Mouse (Mus musculus) ES-CJ7 (cell line): Measurements from ENCODE around the gene Grn.
"Not testable (repeated sequence)": the region's sequence is repeated elsewhere in the genome, so short reads cannot be mapped to it uniquely, and the experiment has no call there.

Experiments
- DNase-seq: peaks from one replicate; pipeline ENCODE4 v3.0.0; 2011; ENCODE audit warnings: low read depth, low spot score

Grn gene

GRCm38 (mm10) chr11:102401898-102402500, 28.1 kb upstream of the Grn start:
- DNase-seq, result no peak

GRCm38 (mm10) chr11:102403657-102404056, 26.5 kb upstream of the Grn start:
- DNase-seq, result no peak

- no peak for DNase-seq
Measured at GRCm38 (mm10) chr11:102404161-102405010, 25.7 kb upstream of the Grn start.

- DNase-seq, result no peak
Measured at GRCm38 (mm10) chr11:102405544-102406285, 24.4 kb upstream of the Grn start.

- DNase-seq, result no peak
Measured at GRCm38 (mm10) chr11:102406401-102406800, 23.7 kb upstream of the Grn start.

GRCm38 (mm10) chr11:102406900-102407833, 22.9 kb upstream of the Grn start:
- peak; percentile 89 for DNase-seq

- DNase-seq, result no peak
Measured at GRCm38 (mm10) chr11:102407834-102408215, 22.3 kb upstream of the Grn start, which contains the start of gene Slc25a39. Gene Slc25a39, minus strand, starts transcription at chr11:102407946.

GRCm38 (mm10) chr11:102408344-102408876, 21.7 kb upstream of the Grn start:
- peak; percentile 100 for DNase-seq

GRCm38 (mm10) chr11:102408888-102409794, 21.0 kb upstream of the Grn start:
- no peak for DNase-seq

GRCm38 (mm10) chr11:102409795-102410330, 20.3 kb upstream of the Grn start:
- DNase-seq, result no peak

GRCm38 (mm10) chr11:102410345-102410744, 19.8 kb upstream of the Grn start:
- not testable (repeated sequence) for DNase-seq

GRCm38 (mm10) chr11:102411061-102411460, 19.1 kb upstream of the Grn start:
- DNase-seq, result no peak

GRCm38 (mm10) chr11:102411704-102412103, 18.4 kb upstream of the Grn start:
- DNase-seq, result peak; percentile 93

- no peak for DNase-seq
Measured at GRCm38 (mm10) chr11:102413059-102413458, 17.1 kb upstream of the Grn start.

- DNase-seq, result no peak
Measured at GRCm38 (mm10) chr11:102415034-102415802, 14.9 kb upstream of the Grn start.

- DNase-seq, result no peak
Measured at GRCm38 (mm10) chr11:102417160-102417559, 13.0 kb upstream of the Grn start.

- DNase-seq, result no peak
Measured at GRCm38 (mm10) chr11:102418887-102419286, 11.2 kb upstream of the Grn start.

GRCm38 (mm10) chr11:102421559-102421958, 8.6 kb upstream of the Grn start:
- no peak for DNase-seq

GRCm38 (mm10) chr11:102424666-102425065, 5.4 kb upstream of the Grn start:
- DNase-seq, result no peak
